Mouse (Mus musculus): ENCODE results near the gene Ppfibp1.

- TF ChIP-seq CTCF (IDR thresholded peaks at IDR 0.05; ENCODE audit: low read depth, low read length): no peak
- TF ChIP-seq POLR2A (IDR thresholded peaks at IDR 0.05; ENCODE audit: insufficient read depth, low read length): no peak
Measured at GRCm38 (mm10) chr6:146956961-146957360, 68.7 kb downstream of the Ppfibp1 start.
